Mouse (Mus musculus) megakaryocyte, embryonic 14.5 days (primary cell): Measurements from ENCODE around the gene Pcdh10. TPM values are rescaled to one million over a fixed set of nuclear protein-coding genes. Genes with fewer than 3 reads are reported as not detected.

Experiments
- H3K27me3 ChIP-seq: replicated peaks from 2 replicates; pipeline ENCODE3; 2012; ENCODE audit warnings: inconsistent platforms
- H3K36me3 ChIP-seq: replicated peaks from 2 replicates; pipeline ENCODE3; 2012; ENCODE audit warnings: low read length, inconsistent platforms, mixed read lengths
- H3K4me1 ChIP-seq: 2 replicates; pipeline ENCODE4 v1.6.1; 2012; ENCODE audit warnings: inconsistent platforms
- H3K4me3 ChIP-seq: replicated peaks from 2 replicates; pipeline ENCODE3; 2012; ENCODE audit warnings: moderate library complexity, mild to moderate bottlenecking, inconsistent platforms
- H3K9me3 ChIP-seq: 2 replicates; pipeline ENCODE4 v1.6.1; 2012; ENCODE audit warnings: inconsistent platforms
- FLI1 ChIP-seq: IDR thresholded peaks from 2 replicates; pipeline ENCODE4 v1.6.1; 2012; ENCODE audit warnings: low read length, inconsistent platforms, mixed read lengths
- GATA1 ChIP-seq: IDR thresholded peaks from 3 replicates; pipeline ENCODE4 v1.6.1; 2012; ENCODE audit warnings: mixed read lengths, low read length, inconsistent platforms, borderline replicate concordance
- polyA plus RNA-seq: library from polyadenylated mRNA; stranded (reverse); fragments of >175 nt; gene quantifications from 2 replicates; pipeline ENCODE4 v1.2.3, GENCODE M21; 2012; ENCODE audit warnings: low replicate concordance; ENCODE audit not compliant: insufficient read depth

Pcdh10 gene
- polyA plus RNA-seq, 1 experiment: 0.02 TPM

- Histone ChIP-seq H3K4me1 (peaks cover 53% of the 10 kb centered on the region), H3K4me3 (no peak overlapping the region), H3K27me3 (peaks cover 62% of the 10 kb centered on the region), H3K9me3 (peaks cover 28% of the 10 kb centered on the region), H3K36me3 (no peaks in the 10 kb centered on the region)
- no peak for TF ChIP-seq FLI1
- no peak for TF ChIP-seq GATA1
Observed at GRCm38 (mm10) chr3:45380811-45381761, 2.9 kb downstream of the Pcdh10 start.

GRCm38 (mm10) chr3:45382032-45382755 is 4.0 kb downstream of the Pcdh10 start:
- peaks cover 51% of the 10 kb centered on the region for H3K27me3 ChIP-seq
- H3K4me1 ChIP-seq: peaks cover 42% of the 10 kb centered on the region
- H3K9me3 ChIP-seq: peaks cover 28% of the 10 kb centered on the region
- no peak overlapping the region for H3K4me3 ChIP-seq
- H3K36me3 ChIP-seq: no peaks in the 10 kb centered on the region
- TF ChIP-seq FLI1 (no peak), GATA1 (no peak)

- H3K27me3 ChIP-seq: peaks cover 35% of the 10 kb centered on the region
- H3K36me3 ChIP-seq: no peaks in the 10 kb centered on the region
- peaks cover 20% of the 10 kb centered on the region for H3K9me3 ChIP-seq
- no peak for TF ChIP-seq FLI1
- TF ChIP-seq GATA1: no peak
- peaks cover 26% of the 10 kb centered on the region for H3K4me1 ChIP-seq
- H3K4me3 ChIP-seq: no peak overlapping the region
Observed at GRCm38 (mm10) chr3:45383831-45384230, 5.6 kb downstream of the Pcdh10 start.

- no peak for TF ChIP-seq GATA1
- TF ChIP-seq FLI1: no peak
- Histone ChIP-seq H3K27me3 (peaks cover 23% of the 10 kb centered on the region), H3K36me3 (no peaks in the 10 kb centered on the region), H3K4me1 (peaks cover 14% of the 10 kb centered on the region), H3K9me3 (peaks cover 16% of the 10 kb centered on the region), H3K4me3 (no peak overlapping the region)
Observed at GRCm38 (mm10) chr3:45385028-45385427, 6.8 kb downstream of the Pcdh10 start.

- Histone ChIP-seq H3K4me1 (peaks cover 10% of the 10 kb centered on the region), H3K36me3 (no peaks in the 10 kb centered on the region), H3K4me3 (no peak overlapping the region), H3K9me3 (peaks cover 11% of the 10 kb centered on the region), H3K27me3 (peaks cover 18% of the 10 kb centered on the region)
- TF ChIP-seq GATA1 (no peak), FLI1 (no peak)
Observed at GRCm38 (mm10) chr3:45385451-45385850, 7.3 kb downstream of the Pcdh10 start.

- H3K4me3 ChIP-seq: no peak overlapping the region
- no peaks in the 10 kb centered on the region; the same call in 1 of the 2 replicates for H3K4me1 ChIP-seq
- peaks cover 8% of the 10 kb centered on the region for H3K27me3 ChIP-seq
- 0 out of 2 replicates have a peak, but pooled peaks cover 3% of the 10 kb centered on the region for H3K9me3 ChIP-seq
- TF ChIP-seq FLI1 (no peak), GATA1 (no peak)
- H3K36me3 ChIP-seq: no peaks in the 10 kb centered on the region
Observed at GRCm38 (mm10) chr3:45386512-45386911, 8.3 kb downstream of the Pcdh10 start.

GRCm38 (mm10) chr3:45397101-45397500 is 18.9 kb downstream of the Pcdh10 start:
- Histone ChIP-seq H3K27me3 (no peaks in the 10 kb centered on the region), H3K4me1 (no peaks in the 10 kb centered on the region), H3K36me3 (no peaks in the 10 kb centered on the region), H3K9me3 (no peaks in the 10 kb centered on the region), H3K4me3 (no peak overlapping the region)
- TF ChIP-seq GATA1 (no peak), FLI1 (no peak)

GRCm38 (mm10) chr3:45403239-45403638 is 25.0 kb downstream of the Pcdh10 start:
- Histone ChIP-seq H3K4me3 (no peak overlapping the region), H3K36me3 (no peaks in the 10 kb centered on the region)
- no peak for TF ChIP-seq FLI1

GRCm38 (mm10) chr3:45431691-45432090 is 53.5 kb downstream of the Pcdh10 start:
- Histone ChIP-seq H3K27me3 (no peaks in the 10 kb centered on the region), H3K4me3 (no peak overlapping the region), H3K9me3 (no peaks in the 10 kb centered on the region), H3K4me1 (no peaks in the 10 kb centered on the region), H3K36me3 (no peaks in the 10 kb centered on the region)
- TF ChIP-seq FLI1 (no peak), GATA1 (no peak)

More at GRCm38 (mm10) chr3:45403239-45403638, 25.0 kb downstream of the Pcdh10 start:
- H3K27me3 ChIP-seq: no peaks in the 10 kb centered on the region
- H3K4me1 ChIP-seq: no peaks in the 10 kb centered on the region
- H3K9me3 ChIP-seq: no peaks in the 10 kb centered on the region
